ENCODE assay signal across 32 mouse cellular contexts in the genomic region with DNA sequence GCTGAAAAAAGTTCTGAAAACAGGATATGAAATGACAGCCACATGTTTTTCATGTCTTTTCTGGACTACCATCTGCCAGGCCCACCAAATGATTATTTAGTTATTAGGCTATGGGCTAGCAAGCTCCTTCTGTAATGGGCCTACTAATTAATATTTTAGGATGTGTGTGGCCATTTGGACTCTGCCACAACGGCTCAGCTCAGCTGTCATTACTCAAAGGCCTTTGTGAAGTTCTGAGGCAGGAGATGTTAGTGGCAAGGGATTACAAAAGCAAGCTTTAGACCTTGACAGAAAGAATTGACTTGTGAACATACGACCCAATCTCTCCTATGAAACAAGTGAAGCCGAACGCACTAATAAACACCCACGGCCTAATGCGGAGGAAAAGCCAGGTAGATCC.
"Had no signal": no experiment of that assay in that cellular context is flagged by ENCODE, and none has a peak within 500 bp of the region (broad histone marks: within the 10 kb centered on the region; RNA-seq: fewer than 3 reads in every experiment).

No protein-coding gene starts in this region.

- H3K4me1 ChIP-seq: limb, embryonic 15.5 days; liver, embryonic 12.5 days; liver, embryonic 13.5 days; liver, embryonic 15.5 days; lung, embryonic 15.5 days; midbrain, embryonic 12.5 days; midbrain, embryonic 15.5 days had no signal

- H3K9ac ChIP-seq: limb, embryonic 12.5 days; limb, embryonic 13.5 days; limb, embryonic 15.5 days; liver, embryonic 12.5 days; liver, embryonic 13.5 days; liver, embryonic 14.5 days; liver, embryonic 15.5 days; liver, postnatal 0 days; lung, embryonic 14.5 days; lung, embryonic 15.5 days; midbrain, embryonic 12.5 days; midbrain, embryonic 13.5 days; midbrain, embryonic 15.5 days had no signal

- H3K36me3 ChIP-seq: limb, embryonic 10.5 days; limb, embryonic 12.5 days; limb, embryonic 13.5 days; limb, embryonic 15.5 days; liver, embryonic 12.5 days; liver, embryonic 13.5 days; liver, embryonic 15.5 days; lung, embryonic 15.5 days; midbrain, embryonic 10.5 days; midbrain, embryonic 12.5 days; midbrain, embryonic 13.5 days; midbrain, embryonic 15.5 days had no signal

- DNase-seq: left cerebral cortex, postnatal 4 days; liver; liver, embryonic 13.5 days; liver, postnatal 0 days; lung, adult 18-20 months; lung, adult 2 months; lung, embryonic 14.5 days; lung, postnatal 10 days; lung, postnatal 14 days; lung, postnatal 36 days; lung, postnatal 4 days; midbrain, embryonic 14.5 days had no signal

- H3K27ac ChIP-seq: left cerebral cortex, adult 2 months; limb, embryonic 10.5 days; limb, embryonic 12.5 days; limb, embryonic 13.5 days; limb, embryonic 15.5 days; liver, embryonic 12.5 days; liver, embryonic 13.5 days; liver, embryonic 14.5 days; liver, embryonic 15.5 days; lung, embryonic 15.5 days; macrophage; midbrain, embryonic 10.5 days; midbrain, embryonic 12.5 days; midbrain, embryonic 13.5 days; midbrain, embryonic 15.5 days had no signal

- H3K4me3 ChIP-seq: left cerebral cortex, adult 2 months; limb, embryonic 10.5 days; limb, embryonic 12.5 days; limb, embryonic 13.5 days; limb, embryonic 15.5 days; liver, embryonic 12.5 days; liver, embryonic 13.5 days; liver, embryonic 15.5 days; lung, embryonic 15.5 days; megakaryocyte, embryonic 14.5 days; midbrain, embryonic 10.5 days; midbrain, embryonic 12.5 days; midbrain, embryonic 13.5 days; midbrain, embryonic 15.5 days; myocyte had no signal

- H3K27me3 ChIP-seq: limb, embryonic 12.5 days; limb, embryonic 13.5 days; limb, embryonic 15.5 days; liver, embryonic 12.5 days; liver, embryonic 13.5 days; liver, embryonic 15.5 days; lung, embryonic 15.5 days; megakaryocyte, embryonic 14.5 days; midbrain, embryonic 12.5 days; midbrain, embryonic 13.5 days; midbrain, embryonic 15.5 days had no signal

- H3K9me3 ChIP-seq: limb, embryonic 10.5 days; limb, embryonic 12.5 days; limb, embryonic 13.5 days; limb, embryonic 15.5 days; liver, embryonic 12.5 days; liver, embryonic 13.5 days; liver, embryonic 15.5 days; lung, embryonic 15.5 days; megakaryocyte, embryonic 14.5 days; midbrain, embryonic 10.5 days; midbrain, embryonic 12.5 days; midbrain, embryonic 13.5 days; midbrain, embryonic 15.5 days had no signal

- ATAC-seq: liver, embryonic 12.5 days; liver, postnatal 0 days; lung, postnatal 0 days; midbrain, embryonic 13.5 days; midbrain, embryonic 15.5 days; midbrain, embryonic 16.5 days had no signal

- H3K4me2 ChIP-seq: limb, embryonic 12.5 days; limb, embryonic 13.5 days; limb, embryonic 15.5 days; liver, embryonic 11.5 days; liver, embryonic 12.5 days; liver, embryonic 13.5 days; liver, embryonic 15.5 days; lung, embryonic 14.5 days; lung, embryonic 15.5 days; midbrain, embryonic 11.5 days; midbrain, embryonic 12.5 days; midbrain, embryonic 13.5 days; midbrain, embryonic 15.5 days had no signal
